Mouse (Mus musculus) thymus, adult 18-20 months (tissue): ENCODE measurements around the gene Zkscan16.
A peak's percentile ranks its signal among the peaks of the same experiment; 100 is the strongest.

ENCODE experiments used
- DNase-seq, 2 experiments: peaks; one replicate each; pipeline ENCODE4 v3.0.0; 2022; ENCODE audit warnings: mixed read lengths in 2 of 2

Zkscan16 gene

GRCm38 (mm10) chr4:58941638-58942037, 1.8 kb upstream of the Zkscan16 start:
- no peak for DNase-seq

GRCm38 (mm10) chr4:58942942-58943341, 486 bp upstream of the Zkscan16 start:
- no peak for DNase-seq

- no peak for DNase-seq
Measured at GRCm38 (mm10) chr4:58944206-58944553, 752 bp downstream of the Zkscan16 start.

- DNase-seq = no peak
Measured at GRCm38 (mm10) chr4:58944695-58945094, 1.3 kb downstream of the Zkscan16 start.

- DNase-seq = no peak
Measured at GRCm38 (mm10) chr4:58948391-58948790, 5.0 kb downstream of the Zkscan16 start.

GRCm38 (mm10) chr4:58952630-58953029, 9.2 kb downstream of the Zkscan16 start:
- DNase-seq = no peak

GRCm38 (mm10) chr4:58961719-58962118, 18.3 kb downstream of the Zkscan16 start:
- DNase-seq = no peak

- DNase-seq = no peak
Measured at GRCm38 (mm10) chr4:58963271-58963670, 19.8 kb downstream of the Zkscan16 start.

GRCm38 (mm10) chr4:58965136-58965535, 21.7 kb downstream of the Zkscan16 start:
- no peak for DNase-seq

- DNase-seq = no peak
Measured at GRCm38 (mm10) chr4:58970678-58971077, 27.2 kb downstream of the Zkscan16 start.

- DNase-seq = no peak
Measured at GRCm38 (mm10) chr4:58975711-58976110, 32.3 kb downstream of the Zkscan16 start.

- no peak for DNase-seq
Measured at GRCm38 (mm10) chr4:58981421-58981820, 38.0 kb downstream of the Zkscan16 start.

GRCm38 (mm10) chr4:58982806-58983205, 39.4 kb downstream of the Zkscan16 start:
- DNase-seq = no peak

- peak; percentile 49 to 58 for DNase-seq
Measured at GRCm38 (mm10) chr4:58985157-58985648, 41.8 kb downstream of the Zkscan16 start.

GRCm38 (mm10) chr4:58986540-58987190, 43.2 kb downstream of the Zkscan16 start, which contains the start of gene Ptgr1:
Ptgr1 (minus strand) TSS chr4:58987119.
- peak; percentile 78 to 87 for DNase-seq

GRCm38 (mm10) chr4:58989303-58989898, 46.0 kb downstream of the Zkscan16 start:
- DNase-seq = no peak

- DNase-seq = no peak
Measured at GRCm38 (mm10) chr4:58990609-58991434, 47.4 kb downstream of the Zkscan16 start.

- no peak for DNase-seq
Measured at GRCm38 (mm10) chr4:58992195-58992594, 48.8 kb downstream of the Zkscan16 start.

GRCm38 (mm10) chr4:58994762-58995161, 51.3 kb downstream of the Zkscan16 start, which contains the start of gene Dnajc25:
Dnajc25 (plus strand) TSS chr4:58995062.
- DNase-seq = no peak

GRCm38 (mm10) chr4:58995251-58995693, 51.8 kb downstream of the Zkscan16 start:
- DNase-seq = no peak

GRCm38 (mm10) chr4:58997081-58997480, 53.7 kb downstream of the Zkscan16 start:
- no peak for DNase-seq

GRCm38 (mm10) chr4:58998688-58999087, 55.3 kb downstream of the Zkscan16 start:
- DNase-seq = no peak

- peak; percentile 35 to 47 for DNase-seq
Measured at GRCm38 (mm10) chr4:58999686-59000085, 56.3 kb downstream of the Zkscan16 start.
